25 mouse cellular contexts compared by ENCODE assay signal in the genomic region with DNA sequence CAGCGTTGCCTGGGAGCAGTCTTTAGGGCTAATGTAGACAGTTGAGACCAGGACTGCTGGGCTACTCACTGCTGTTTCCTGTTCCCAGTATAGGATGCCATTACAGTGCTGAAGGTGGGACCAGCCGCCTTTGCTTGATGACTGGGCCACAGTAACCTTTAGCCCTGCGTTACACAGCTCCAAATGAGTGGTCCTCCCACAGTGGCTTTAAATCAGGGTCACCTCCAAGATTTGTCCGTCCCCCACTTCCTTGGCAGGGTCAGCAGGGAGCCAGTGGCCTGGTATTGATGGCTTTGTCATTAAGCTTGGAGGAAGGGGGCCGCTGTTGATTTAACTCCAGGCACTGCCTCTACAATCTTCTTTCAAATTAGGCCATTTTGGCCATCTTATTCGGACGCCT. TPM values are rescaled to one million over a fixed set of nuclear protein-coding genes. Genes with fewer than 3 reads are reported as not detected.
"Had no signal": no experiment of that assay in that cellular context is flagged by ENCODE, and none has a peak within 500 bp of the region (broad histone marks: within the 10 kb centered on the region; RNA-seq: fewer than 3 reads in every experiment).

No protein-coding gene starts in this region.

- H3K9ac ChIP-seq: intestine, embryonic 15.5 days; kidney, embryonic 15.5 days; limb, embryonic 15.5 days; liver, embryonic 14.5 days; lung, embryonic 15.5 days; midbrain, embryonic 15.5 days; stomach, embryonic 15.5 days had no signal

- H3K27me3 ChIP-seq: intestine, embryonic 15.5 days; kidney, embryonic 15.5 days; limb, embryonic 15.5 days; lung, embryonic 15.5 days; megakaryocyte, embryonic 14.5 days; midbrain, embryonic 15.5 days; stomach, embryonic 15.5 days had no signal

- H3K4me3 ChIP-seq: intestine, embryonic 15.5 days; kidney, embryonic 15.5 days; left cerebral cortex, adult 2 months; limb, embryonic 15.5 days; lung, embryonic 15.5 days; megakaryocyte, embryonic 14.5 days; midbrain, embryonic 15.5 days; stomach, embryonic 15.5 days had no signal

- H3K27ac ChIP-seq: intestine, embryonic 15.5 days; kidney, embryonic 15.5 days; left cerebral cortex, adult 2 months; limb, embryonic 15.5 days; liver, embryonic 14.5 days; lung, embryonic 15.5 days; midbrain, embryonic 15.5 days; stomach, embryonic 15.5 days had no signal

- H3K9me3 ChIP-seq: intestine, embryonic 15.5 days; kidney, embryonic 15.5 days; limb, embryonic 15.5 days; lung, embryonic 15.5 days; megakaryocyte, embryonic 14.5 days; midbrain, embryonic 15.5 days; stomach, embryonic 15.5 days had no signal

- ATAC-seq: intestine, embryonic 15.5 days; midbrain, embryonic 15.5 days had no signal

- H3K4me1 ChIP-seq: intestine, embryonic 15.5 days; lung, embryonic 15.5 days; stomach, embryonic 15.5 days had no signal

- H3K4me2 ChIP-seq: intestine, embryonic 15.5 days; kidney, embryonic 15.5 days; limb, embryonic 15.5 days; liver, embryonic 11.5 days; lung, embryonic 15.5 days; midbrain, embryonic 11.5 days; midbrain, embryonic 15.5 days; stomach, embryonic 15.5 days had no signal

- H3K36me3 ChIP-seq: midbrain, embryonic 15.5 days had no signal

- DNase-seq: kidney, adult 11 months; kidney, adult 8-10 months; kidney, postnatal 10 days; kidney, postnatal 36 days; layer of hippocampus, postnatal 36 days; lung, adult 18-20 months; lung, postnatal 10 days; lung, postnatal 36 days; retina, postnatal 1 day; right cerebral cortex, postnatal 25 days; spleen, adult 18-20 months; thymus, postnatal 25 days had no signal

RNA-seq across cellular contexts. Expression of a gene that starts 20.8 kb away (rescaled TPM):
- polyA plus RNA-seq: intestine, embryonic 15.5 days; limb, embryonic 15.5 days; liver, embryonic 11.5 days; lung, embryonic 15.5 days; midbrain, embryonic 11.5 days; midbrain, embryonic 15.5 days; stomach, embryonic 15.5 days; thymus, postnatal 0 days had no signal

RNA-seq across cellular contexts. Expression of a gene that starts 27.1 kb away (rescaled TPM):
- polyA plus RNA-seq: intestine, embryonic 15.5 days; kidney, embryonic 15.5 days; limb, embryonic 15.5 days; liver, embryonic 11.5 days; liver, embryonic 14.5 days; lung, embryonic 15.5 days; neural tube, embryonic 14.5 days; stomach, embryonic 15.5 days; thymus, postnatal 0 days had no signal
